Mouse (Mus musculus) neural tube, embryonic 12.5 days (tissue): ENCODE results near the gene Mdfic. TPM values are rescaled to one million over a fixed set of nuclear protein-coding genes. Genes with fewer than 3 reads are reported as not detected.

Source experiments
- ATAC-seq: fragments of 200-750 bp; cut with Nextera tagmentation; 2 replicates; pipeline ENCODE4 v1.8.0; 2017; ENCODE audit warnings: low read depth, mild to moderate bottlenecking, moderate TSS enrichment, moderate library complexity; ENCODE audit not compliant: low FRiP score
- H3K27ac ChIP-seq: fragments of 300-500 bp; sonication (generic); 2 replicates; pipeline ENCODE4 v1.5.1; 2016
- H3K27me3 ChIP-seq: fragments of 300-500 bp; sonication (generic); replicated peaks from 2 replicates; pipeline ENCODE4 v1.6.1; 2016; ENCODE audit warnings: mild to moderate bottlenecking
- H3K36me3 ChIP-seq: fragments of 300-500 bp; sonication (generic); 2 replicates; pipeline ENCODE4 v1.6.1; 2016; ENCODE audit warnings: mild to moderate bottlenecking
- H3K4me1 ChIP-seq: fragments of 300-500 bp; sonication (generic); 2 replicates; pipeline ENCODE4 v1.6.1; 2016
- H3K4me2 ChIP-seq: fragments of 300-500 bp; sonication (generic); replicated peaks from 2 replicates; pipeline ENCODE4 v1.6.1; 2016; ENCODE audit warnings: mild to moderate bottlenecking
- H3K4me3 ChIP-seq: fragments of 300-500 bp; sonication (generic); 2 replicates; pipeline ENCODE4 v1.5.1; 2016
- H3K9ac ChIP-seq: fragments of 300-500 bp; sonication (generic); 2 replicates; pipeline ENCODE4 v1.6.1; 2016; ENCODE audit warnings: mild to moderate bottlenecking
- H3K9me3 ChIP-seq: fragments of 300-500 bp; sonication (generic); 2 replicates; pipeline ENCODE4 v1.6.1; 2016; ENCODE audit warnings: mild to moderate bottlenecking
- WGBS: fragments of 180-500 bp; shearing (Covaris S2); methylation state at CpG from one replicate; pipeline ENCODE4 v1.1.7; 2016; 5-methylcytosine and 5-hydroxymethylcytosine counted together
- polyA plus RNA-seq: library from polyadenylated mRNA; unstranded; fragments of >200 nt; fragmentation: Nextera tagmentation; extraction: Ambion mirVana; gene quantifications from 2 replicates; pipeline ENCODE4 v1.2.1, GENCODE M21; 2016

The Mdfic gene
- polyA plus RNA-seq, 1 experiment from 2014 or later, result 2.0 TPM

- ATAC-seq, result no peak
- Histone ChIP-seq H3K9ac (no peak overlapping the region), H3K9me3 (no peaks in the 10 kb centered on the region), H3K27ac (no peak overlapping the region), H3K27me3 (no peaks in the 10 kb centered on the region; the same call in 1 of the 2 replicates), H3K4me3 (no peak overlapping the region), H3K4me1 (peaks cover 2% of the 10 kb centered on the region; the same call in 1 of the 2 replicates), H3K4me2 (no peak overlapping the region), H3K36me3 (no peaks in the 10 kb centered on the region)
- 86% methylated on average over 6 of the region's 6 CpGs for WGBS
These were observed 6.0 kb downstream of the Mdfic start for GRCm38 (mm10) chr6:15726422-15726821.

- no peak overlapping the region for H3K4me3 ChIP-seq
- H3K27me3 ChIP-seq, result no peaks in the 10 kb centered on the region
- H3K36me3 ChIP-seq, result no peaks in the 10 kb centered on the region
- H3K27ac ChIP-seq, result no peak overlapping the region
- no peak for ATAC-seq
- H3K4me2 ChIP-seq, result no peak overlapping the region
- H3K9ac ChIP-seq, result no peak overlapping the region
- 69% methylated on average over 4 of the region's 4 CpGs for WGBS
- H3K9me3 ChIP-seq, result no peaks in the 10 kb centered on the region
- no peaks in the 10 kb centered on the region for H3K4me1 ChIP-seq
These were observed 7.4 kb downstream of the Mdfic start for GRCm38 (mm10) chr6:15727681-15728410.

GRCm38 (mm10) chr6:15728844-15729577 is 8.6 kb downstream of the Mdfic start:
- Histone ChIP-seq H3K36me3 (no peaks in the 10 kb centered on the region), H3K4me2 (no peak overlapping the region), H3K4me3 (no peak overlapping the region), H3K9me3 (no peaks in the 10 kb centered on the region), H3K27me3 (no peaks in the 10 kb centered on the region), H3K4me1 (no peaks in the 10 kb centered on the region), H3K27ac (no peak overlapping the region), H3K9ac (no peak overlapping the region)
- WGBS, result 93% methylated on average over 6 of the region's 6 CpGs
- no peak for ATAC-seq

GRCm38 (mm10) chr6:15730258-15730657 is 9.8 kb downstream of the Mdfic start:
- Histone ChIP-seq H3K27ac (no peak overlapping the region), H3K4me1 (no peaks in the 10 kb centered on the region), H3K9ac (no peak overlapping the region), H3K27me3 (no peaks in the 10 kb centered on the region), H3K9me3 (no peaks in the 10 kb centered on the region), H3K4me2 (no peak overlapping the region), H3K4me3 (no peak overlapping the region), H3K36me3 (no peaks in the 10 kb centered on the region)
- no peak for ATAC-seq
- WGBS, result 89% methylated on average over 2 of the region's 2 CpGs

GRCm38 (mm10) chr6:15730666-15731065 is 10.2 kb downstream of the Mdfic start:
- Histone ChIP-seq H3K27ac (no peak overlapping the region), H3K4me1 (no peaks in the 10 kb centered on the region), H3K9ac (no peak overlapping the region), H3K4me2 (no peak overlapping the region), H3K4me3 (no peak overlapping the region), H3K27me3 (no peaks in the 10 kb centered on the region), H3K9me3 (no peaks in the 10 kb centered on the region), H3K36me3 (no peaks in the 10 kb centered on the region)
- ATAC-seq, result no peak
- WGBS, result 91% methylated on average over 4 of the region's 4 CpGs

- H3K27me3 ChIP-seq, result no peaks in the 10 kb centered on the region
- H3K4me2 ChIP-seq, result no peak overlapping the region
- WGBS, result 84% methylated on average over 7 of the region's 7 CpGs
- H3K9me3 ChIP-seq, result no peaks in the 10 kb centered on the region
- no peaks in the 10 kb centered on the region for H3K36me3 ChIP-seq
- H3K4me3 ChIP-seq, result no peak overlapping the region
- ATAC-seq, result no peak
- H3K27ac ChIP-seq, result no peak overlapping the region
- no peaks in the 10 kb centered on the region for H3K4me1 ChIP-seq
- no peak overlapping the region for H3K9ac ChIP-seq
These were observed 11.0 kb downstream of the Mdfic start for GRCm38 (mm10) chr6:15731452-15731851.

GRCm38 (mm10) chr6:15737312-15737911 is 17.0 kb downstream of the Mdfic start:
- 90% methylated on average over 8 of the region's 8 CpGs for WGBS
- Histone ChIP-seq H3K4me3 (no peak overlapping the region), H3K4me1 (no peaks in the 10 kb centered on the region), H3K36me3 (no peaks in the 10 kb centered on the region), H3K4me2 (no peak overlapping the region), H3K27ac (no peak overlapping the region), H3K9ac (no peak overlapping the region), H3K27me3 (no peaks in the 10 kb centered on the region), H3K9me3 (no peaks in the 10 kb centered on the region)
- no peak for ATAC-seq

GRCm38 (mm10) chr6:15738331-15738943 is 18.0 kb downstream of the Mdfic start:
- H3K9me3 ChIP-seq, result no peaks in the 10 kb centered on the region
- H3K36me3 ChIP-seq, result no peaks in the 10 kb centered on the region
- no peak for ATAC-seq
- H3K4me2 ChIP-seq, result no peak overlapping the region
- no peak overlapping the region for H3K4me3 ChIP-seq
- no peaks in the 10 kb centered on the region for H3K27me3 ChIP-seq
- H3K9ac ChIP-seq, result no peak overlapping the region
- 86% methylated on average over 5 of the region's 5 CpGs for WGBS
- H3K4me1 ChIP-seq, result no peaks in the 10 kb centered on the region
- H3K27ac ChIP-seq, result no peak overlapping the region

- no peak for ATAC-seq
- Histone ChIP-seq H3K9me3 (no peaks in the 10 kb centered on the region), H3K9ac (no peak overlapping the region), H3K4me3 (no peak overlapping the region), H3K27me3 (no peaks in the 10 kb centered on the region), H3K36me3 (no peaks in the 10 kb centered on the region), H3K4me2 (no peak overlapping the region), H3K27ac (no peak overlapping the region), H3K4me1 (no peaks in the 10 kb centered on the region)
- 87% methylated on average over 3 of the region's 3 CpGs for WGBS
These were observed 18.7 kb downstream of the Mdfic start for GRCm38 (mm10) chr6:15739132-15739531.

GRCm38 (mm10) chr6:15742591-15743149 is 22.2 kb downstream of the Mdfic start:
- Histone ChIP-seq H3K4me1 (no peaks in the 10 kb centered on the region), H3K4me2 (no peak overlapping the region), H3K9me3 (no peaks in the 10 kb centered on the region), H3K27me3 (no peaks in the 10 kb centered on the region), H3K9ac (no peak overlapping the region), H3K36me3 (no peaks in the 10 kb centered on the region), H3K27ac (no peak overlapping the region), H3K4me3 (no peak overlapping the region)
- 84% methylated on average over 6 of the region's 6 CpGs for WGBS
- no peak for ATAC-seq

GRCm38 (mm10) chr6:15743291-15743792 is 22.9 kb downstream of the Mdfic start:
- no peak for ATAC-seq
- 62% methylated on average over 8 of the region's 8 CpGs for WGBS

GRCm38 (mm10) chr6:15743793-15744192 is 23.3 kb downstream of the Mdfic start:
- no peak overlapping the region for H3K4me2 ChIP-seq
- no peak for ATAC-seq
- H3K9ac ChIP-seq, result no peak overlapping the region
- 73% methylated on average over 6 of the region's 6 CpGs for WGBS
- no peaks in the 10 kb centered on the region for H3K27me3 ChIP-seq
- no peak overlapping the region for H3K27ac ChIP-seq
- no peaks in the 10 kb centered on the region for H3K9me3 ChIP-seq
- H3K4me3 ChIP-seq, result no peak overlapping the region
- H3K4me1 ChIP-seq, result no peaks in the 10 kb centered on the region
- no peaks in the 10 kb centered on the region for H3K36me3 ChIP-seq

More at GRCm38 (mm10) chr6:15743291-15743792, 22.9 kb downstream of the Mdfic start:
- no peak overlapping the region for H3K4me3 ChIP-seq
- no peaks in the 10 kb centered on the region for H3K4me1 ChIP-seq
- H3K9me3 ChIP-seq, result no peaks in the 10 kb centered on the region
- H3K27me3 ChIP-seq, result no peaks in the 10 kb centered on the region
- no peak overlapping the region for H3K27ac ChIP-seq
- H3K9ac ChIP-seq, result no peak overlapping the region
- H3K36me3 ChIP-seq, result no peaks in the 10 kb centered on the region
- no peak overlapping the region for H3K4me2 ChIP-seq
